In genomic region chr16:23521092-23521491, GRCm38 (mm10) we compare ENCODE assay signal across 9 mouse cellular contexts. TPM values are rescaled to one million over a fixed set of nuclear protein-coding genes. Genes with fewer than 3 reads are reported as not detected.
A peak's percentile ranks its signal among the peaks of the same experiment; 100 is the strongest.
DNase-seq lines count a peak whose midpoint lies in the region; ATAC-seq and TF ChIP-seq lines count a peak whose summit lies in the region.
"Had no signal": no experiment of that assay in that cellular context is flagged by ENCODE, and none has a peak within 500 bp of the region (broad histone marks: within the 10 kb centered on the region; RNA-seq: fewer than 3 reads in every experiment).

No protein-coding gene starts in this region.

- peaks cover 5% of the 10 kb centered on the region; the same call in 1 of the 2 replicates for H3K9me3 ChIP-seq in forebrain, embryonic 10.5 days
- H3K9me3 ChIP-seq in hindbrain, postnatal 0 days (ENCODE audit: low read length), result no peaks in the 10 kb centered on the region
- H3K9me3 ChIP-seq in midbrain, postnatal 0 days (ENCODE audit: low read length), result peaks cover 5% of the 10 kb centered on the region; the same call in 1 of the 2 replicates

- 17% methylated on average over 5 of the region's 5 CpGs for WGBS in forebrain, embryonic 10.5 days
- WGBS in hindbrain, postnatal 0 days, result 11% methylated on average over 5 of the region's 5 CpGs
- 9% methylated on average over 5 of the region's 5 CpGs for WGBS in midbrain, postnatal 0 days

- H3K27ac ChIP-seq in layer of hippocampus, adult 2 months, result peak overlapping the region; percentile 89; the same call in 1 of the 2 replicates
- peak overlapping the region; percentile 86 for H3K27ac ChIP-seq in forebrain, embryonic 10.5 days
- H3K27ac ChIP-seq in hindbrain, postnatal 0 days, result peak overlapping the region; percentile 82
- H3K27ac ChIP-seq in midbrain, postnatal 0 days (ENCODE audit: low read depth, low read length), result peak overlapping the region; percentile 81; the same call in 1 of the 2 replicates

- peaks cover 31% of the 10 kb centered on the region for H3K27me3 ChIP-seq in forebrain, embryonic 10.5 days (ENCODE audit: poor library complexity, severe bottlenecking)
- no peaks in the 10 kb centered on the region for H3K27me3 ChIP-seq in hindbrain, postnatal 0 days (ENCODE audit: insufficient read depth, low read length)
- H3K27me3 ChIP-seq in midbrain, postnatal 0 days (ENCODE audit: insufficient read depth, low read length), result no peaks in the 10 kb centered on the region

- no peak for TF ChIP-seq CTCF in layer of hippocampus, adult 2 months (conservative IDR thresholded peaks at IDR 0.05)
- TF ChIP-seq CTCF in hindbrain, postnatal 0 days (IDR thresholded peaks at IDR 0.05; ENCODE audit: low read depth), result no peak
- no peak for TF ChIP-seq CTCF in midbrain, postnatal 0 days (IDR thresholded peaks at IDR 0.05)

- no peak for ATAC-seq in hindbrain, postnatal 0 days
- no peak for ATAC-seq in midbrain, postnatal 0 days (ENCODE audit: low FRiP score)

- H3K4me2 ChIP-seq in hindbrain, postnatal 0 days (ENCODE audit: low read depth, low read length), result peak overlapping the region; percentile 68
- peak overlapping the region; percentile 59 for H3K4me2 ChIP-seq in midbrain, postnatal 0 days (ENCODE audit: low read depth, low read length, poor library complexity, severe bottlenecking)

- H3K9ac ChIP-seq in hindbrain, postnatal 0 days (replicated peaks; ENCODE audit: low read length), result no peak overlapping the region
- H3K9ac ChIP-seq in midbrain, postnatal 0 days (replicated peaks; ENCODE audit: low read length, poor library complexity, severe bottlenecking), result peak overlapping the region; percentile 39; the same call in 1 of the 2 replicates

- H3K4me3 ChIP-seq in layer of hippocampus, adult 2 months, result no peak overlapping the region; the same call in 1 of the 2 replicates
- peak overlapping the region; percentile 54; the same call in 1 of the 2 replicates for H3K4me3 ChIP-seq in forebrain, embryonic 10.5 days
- peak overlapping the region; percentile 46; the same call in 1 of the 2 replicates for H3K4me3 ChIP-seq in hindbrain, postnatal 0 days (ENCODE audit: low read length)
- peak overlapping the region; percentile 39; the same call in 1 of the 2 replicates for H3K4me3 ChIP-seq in midbrain, postnatal 0 days (ENCODE audit: low read depth, low read length)

- intact Hi-C loops in gastrocnemius, postnatal 14 days (cut with DNase I; ENCODE audit: low total_unique reads), result no loop called here

- no peaks in the 10 kb centered on the region for H3K36me3 ChIP-seq in forebrain, embryonic 10.5 days (replicated peaks)
- H3K36me3 ChIP-seq in hindbrain, postnatal 0 days (ENCODE audit: insufficient read depth, low read length), result no peaks in the 10 kb centered on the region
- H3K36me3 ChIP-seq in midbrain, postnatal 0 days (ENCODE audit: insufficient read depth, low read length), result no peaks in the 10 kb centered on the region

- no peak for DNase-seq in layer of hippocampus, adult 2 months (ENCODE audit: low spot score in 2 of 2)
- no peak for DNase-seq in layer of hippocampus, postnatal 25 days (ENCODE audit: extremely low spot score in 1 of 2, low spot score in 1 of 2)
- DNase-seq in forebrain, embryonic 10.5 days (ENCODE audit: extremely low spot score, low spot score), result no peak
- DNase-seq in hindbrain, postnatal 0 days (ENCODE audit: low spot score), result no peak
- DNase-seq in midbrain, postnatal 0 days (ENCODE audit: low spot score), result peak; percentile 23
- no peak for DNase-seq in spleen, postnatal 4 days (ENCODE audit: low spot score in 2 of 2)
- DNase-seq in frontal cortex, adult 2 months (ENCODE audit: extremely low spot score in 1 of 2, low spot score in 1 of 2), result no peak
- no peak for DNase-seq in gastrocnemius, postnatal 14 days

- peaks cover 46% of the 10 kb centered on the region for H3K4me1 ChIP-seq in forebrain, embryonic 10.5 days
- H3K4me1 ChIP-seq in hindbrain, postnatal 0 days (ENCODE audit: insufficient read depth, low read length), result peaks cover 41% of the 10 kb centered on the region
- H3K4me1 ChIP-seq in midbrain, postnatal 0 days (ENCODE audit: insufficient read depth, low read length), result peaks cover 12% of the 10 kb centered on the region; the same call in 1 of the 2 replicates

RNA-seq across cellular contexts. Expression of gene Masp1, which starts 0.5 kb away (rescaled TPM):
- 10 to 100 TPM; 12.4 to 12.6 TPM for total RNA-seq in layer of hippocampus, adult 2 months (2021)
- 10 to 100 TPM; 14.7 to 15.2 TPM for total RNA-seq in layer of hippocampus, postnatal 25 days (2021)
- 4.7 and 7.4 TPM in 2 replicates for polyA plus RNA-seq in forebrain, embryonic 10.5 days (2016; fragmentation: Nextera tagmentation; extraction: Ambion mirVana)
- 24.7 and 34.8 TPM in 2 replicates for total RNA-seq in hindbrain, postnatal 0 days (2014; rRNA removed)
- polyA plus RNA-seq in hindbrain, postnatal 0 days (2015; fragmentation: Nextera tagmentation; extraction: Ambion mirVana), result 21.4 and 21.9 TPM in 2 replicates
- total RNA-seq in midbrain, postnatal 0 days (2014; rRNA removed), result 29.7 and 32.8 TPM in 2 replicates
- polyA plus RNA-seq in midbrain, postnatal 0 days (2015; fragmentation: Nextera tagmentation; extraction: Ambion mirVana), result 21.4 and 22.6 TPM in 2 replicates
- 15.4 and 16.6 TPM in 2 replicates for polyA plus RNA-seq in frontal cortex, adult 2 months (2012; rRNA removed)
- 10 to 100 TPM; 14.7 to 17.3 TPM for total RNA-seq in gastrocnemius, postnatal 14 days (2021)
- total RNA-seq: megakaryocyte-erythroid progenitor cell, adult 5-6 weeks had no signal

RNA-seq across cellular contexts. Expression of gene Rtp4, which starts 1.0 kb away (rescaled TPM):
- total RNA-seq in layer of hippocampus, adult 2 months (2021), result 1 to 10 TPM; 1.6 to 1.9 TPM
- total RNA-seq in layer of hippocampus, postnatal 25 days (2021), result 1 to 10 TPM; 1.4 to 1.7 TPM
- polyA plus RNA-seq in forebrain, embryonic 10.5 days (2016; fragmentation: Nextera tagmentation; extraction: Ambion mirVana), result 0.44 and 0.64 TPM in 2 replicates
- 4.7 and 11.7 TPM in 2 replicates for total RNA-seq in hindbrain, postnatal 0 days (2014; rRNA removed)
- polyA plus RNA-seq in hindbrain, postnatal 0 days (2015; fragmentation: Nextera tagmentation; extraction: Ambion mirVana), result 8.6 and 9.9 TPM in 2 replicates
- total RNA-seq in midbrain, postnatal 0 days (2014; rRNA removed), result 8.4 and 12.1 TPM in 2 replicates
- 6.3 and 8.8 TPM in 2 replicates for polyA plus RNA-seq in midbrain, postnatal 0 days (2015; fragmentation: Nextera tagmentation; extraction: Ambion mirVana)
- 9.2 and 9.7 TPM in 2 replicates for polyA plus RNA-seq in frontal cortex, adult 2 months (2012; rRNA removed)
- total RNA-seq in gastrocnemius, postnatal 14 days (2021), result 1 to 10 TPM in 1 of 2 experiments, under 1 TPM in 1; 0.75 to 1.3 TPM
